Mouse (Mus musculus): ENCODE measurements at regions not wholly inside any gene's neighbourhood (a gene's known extent, or its start where the extent isn't known, plus 50 kb on each side); places are given as distances from the start of the nearest gene placed in this dataset.
A peak's percentile ranks its signal among the peaks of the same experiment; 100 is the strongest.

- no peak overlapping the region for H3K27ac ChIP-seq
- no peaks in the 10 kb centered on the region for H3K27me3 ChIP-seq
- no peak overlapping the region for H3K4me2 ChIP-seq
- H3K4me1 ChIP-seq = no peaks in the 10 kb centered on the region
- WGBS = 67% methylated on average over 4 of the region's 4 CpGs
- ATAC-seq = peak; percentile 80
- no peak overlapping the region for H3K4me3 ChIP-seq
- no peaks in the 10 kb centered on the region for H3K36me3 ChIP-seq (ENCODE audit: poor library complexity, severe bottlenecking)
- no peak overlapping the region for H3K9ac ChIP-seq
- H3K9me3 ChIP-seq (replicated peaks) = no peaks in the 10 kb centered on the region
These were observed 1353.0 kb upstream of the Luzp2 start for GRCm38 (mm10) chr7:53482150-53482837.

GRCm38 (mm10) chr7:53486126-53486525 lies 1349.2 kb upstream of the Luzp2 start:
- Histone ChIP-seq H3K27me3 (no peaks in the 10 kb centered on the region), H3K9me3 (replicated peaks) (no peaks in the 10 kb centered on the region), H3K4me1 (no peaks in the 10 kb centered on the region), H3K27ac (no peak overlapping the region), H3K9ac (no peak overlapping the region), H3K4me2 (no peak overlapping the region), H3K4me3 (no peak overlapping the region), H3K36me3 (ENCODE audit: poor library complexity, severe bottlenecking) (no peaks in the 10 kb centered on the region)
- 79% methylated on average over 3 of the region's 3 CpGs for WGBS
- no peak for ATAC-seq

GRCm38 (mm10) chr7:53522195-53522917 lies 1312.9 kb upstream of the Luzp2 start:
- H3K9ac ChIP-seq = no peak overlapping the region
- no peak overlapping the region for H3K27ac ChIP-seq
- no peaks in the 10 kb centered on the region for H3K4me1 ChIP-seq
- 92% methylated on average over 3 of the region's 3 CpGs for WGBS
- no peaks in the 10 kb centered on the region for H3K36me3 ChIP-seq (ENCODE audit: poor library complexity, severe bottlenecking)
- H3K4me2 ChIP-seq = no peak overlapping the region
- no peak overlapping the region for H3K4me3 ChIP-seq
- no peaks in the 10 kb centered on the region for H3K9me3 ChIP-seq (replicated peaks)
- no peaks in the 10 kb centered on the region for H3K27me3 ChIP-seq
- ATAC-seq = no peak

Data from forebrain, embryonic 13.5 days (tissue).